Mouse (Mus musculus) retina, embryonic 14.5 days (tissue): Measurements from ENCODE around the gene Glrb.

ENCODE experiments used
- DNase-seq: peaks from one replicate; pipeline ENCODE4 v3.0.0-alpha.2; 2015; ENCODE audit warnings: low spot score

The Glrb gene

DNA sequence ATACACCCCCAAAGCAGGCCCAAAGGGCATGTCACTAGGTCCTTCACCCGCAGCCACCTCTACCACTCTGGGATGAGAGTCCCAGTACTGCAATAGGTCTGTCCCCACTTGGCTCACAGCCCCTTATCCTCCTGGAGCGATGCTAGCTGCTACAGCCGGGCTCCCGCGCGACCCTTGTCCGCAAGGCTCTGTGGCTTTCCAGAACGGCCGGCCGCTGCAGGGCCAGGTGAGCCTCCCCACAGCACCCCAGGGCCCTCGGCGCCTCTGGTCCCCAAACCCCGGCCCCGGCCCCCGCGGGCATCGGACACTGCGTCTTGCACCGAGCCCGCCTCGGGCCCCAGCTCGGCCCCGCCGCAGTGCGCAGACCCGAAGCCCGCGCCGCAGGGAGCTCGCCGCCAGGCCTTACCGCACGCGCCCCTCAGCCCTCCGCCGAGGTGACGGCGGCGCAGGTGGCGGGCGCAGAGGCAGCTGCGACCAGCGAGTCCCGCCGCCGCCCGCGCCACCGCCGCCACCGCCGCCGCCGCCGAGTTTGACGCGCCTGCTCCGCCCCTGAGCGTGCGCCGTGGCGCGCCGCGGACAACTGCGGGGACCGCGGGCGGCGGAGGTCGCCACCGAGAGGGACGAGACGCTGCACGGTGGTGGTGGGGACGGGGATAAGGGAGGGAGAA lies at the start of gene Glrb:
Gene Glrb (minus strand): TSS at position 550 of the 668 bp plus-strand sequence.
- peak; percentile 64 for DNase-seq

DNA sequence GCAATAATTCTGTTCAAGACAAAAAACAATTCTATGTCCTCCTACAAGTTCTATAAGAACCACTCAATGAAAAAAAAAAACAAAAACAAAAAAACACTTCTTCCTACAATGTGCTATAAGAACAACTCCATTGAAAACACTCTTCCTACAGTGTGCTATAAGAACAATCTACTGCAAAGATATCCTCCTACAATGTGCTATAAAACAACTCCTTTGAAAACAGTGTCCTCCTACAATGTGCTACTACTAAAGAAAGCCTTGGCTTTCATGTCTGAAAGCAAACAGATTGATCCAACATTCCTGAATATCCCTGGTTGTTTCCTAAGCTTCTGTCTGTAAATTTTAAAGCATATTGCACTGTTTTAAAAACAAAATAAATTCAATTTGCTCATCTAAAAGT lies 46.5 kb upstream of the Glrb start:
- no peak for DNase-seq

DNA sequence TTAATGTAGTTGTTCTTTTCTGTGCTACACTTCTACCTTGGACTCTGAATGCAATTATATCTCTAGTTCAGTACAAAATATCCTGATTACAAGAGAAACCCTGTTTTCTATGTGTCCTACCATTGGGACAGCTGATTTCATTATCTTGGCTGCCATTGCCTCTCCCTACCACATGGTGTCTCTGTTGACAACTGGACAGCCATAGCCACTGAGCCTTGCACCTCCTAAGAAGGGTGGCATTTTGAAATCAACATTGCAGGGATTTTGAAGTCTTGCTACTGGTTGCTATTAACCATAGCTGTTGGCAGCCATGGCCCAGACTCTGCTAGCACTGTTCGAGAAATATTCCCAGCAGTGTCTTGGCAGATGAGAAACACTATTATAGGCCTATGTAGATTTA lies 45.1 kb upstream of the Glrb start:
- DNase-seq = peak; percentile 75

DNA sequence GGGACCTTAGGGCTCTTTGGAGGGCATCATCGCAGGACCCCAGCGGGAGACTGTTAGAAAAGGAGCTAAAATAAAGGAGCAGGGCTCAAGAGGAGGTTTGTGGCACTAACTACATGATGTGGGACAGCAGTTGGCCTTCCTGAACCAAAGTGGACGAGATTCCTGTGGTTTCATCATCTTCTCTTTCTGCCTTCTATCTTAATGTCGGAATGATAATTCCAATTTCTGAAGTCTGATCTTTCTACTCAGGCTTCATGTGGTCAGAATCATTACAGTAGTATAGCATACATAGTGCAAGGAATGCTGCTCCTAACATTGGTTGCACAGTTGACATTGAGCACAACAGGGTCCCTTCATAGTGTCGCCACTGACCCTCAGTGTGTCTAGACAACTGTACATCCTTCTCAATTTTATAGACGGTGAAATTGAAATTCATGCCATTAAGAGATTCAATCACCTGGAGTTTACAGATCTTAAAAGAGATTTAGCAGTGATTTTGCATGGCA lies 372 bp upstream of the Glrb start:
- no peak for DNase-seq

DNA sequence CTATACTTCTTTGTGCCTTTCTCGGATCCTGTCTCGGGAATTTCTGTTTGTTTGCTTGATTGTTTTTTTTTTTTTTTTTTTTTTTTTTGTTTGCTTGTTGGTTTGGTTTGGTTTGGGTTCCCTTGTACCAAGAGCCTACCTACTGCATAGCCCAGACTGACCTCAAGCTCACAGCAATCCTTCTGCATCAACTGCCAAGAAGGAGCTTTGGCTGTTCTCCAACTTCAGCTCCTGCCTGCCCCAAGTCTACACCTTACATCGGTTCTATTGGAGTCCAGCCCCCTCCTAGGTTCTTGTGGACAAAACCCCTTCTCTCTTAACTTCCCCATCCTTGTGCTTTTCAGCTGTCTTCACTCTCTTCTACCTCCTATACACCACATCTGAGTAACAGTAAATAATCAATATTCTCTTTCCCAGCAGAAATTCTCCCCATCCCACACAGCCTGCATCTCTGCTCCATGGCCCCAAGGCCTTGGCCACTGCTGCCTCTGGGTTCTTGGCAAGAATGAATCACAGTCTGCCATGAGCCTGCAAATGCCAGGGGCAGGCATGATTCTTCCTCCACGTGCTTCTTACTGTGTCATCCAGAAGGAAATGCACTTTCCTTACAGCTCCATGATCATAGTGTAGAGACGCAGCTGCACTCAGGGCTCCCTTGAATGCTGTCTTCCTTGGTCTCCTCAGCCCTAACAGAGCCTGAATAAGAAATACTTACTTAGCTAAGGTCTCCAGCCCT lies 18.5 kb downstream of the Glrb start:
- no peak for DNase-seq

DNA sequence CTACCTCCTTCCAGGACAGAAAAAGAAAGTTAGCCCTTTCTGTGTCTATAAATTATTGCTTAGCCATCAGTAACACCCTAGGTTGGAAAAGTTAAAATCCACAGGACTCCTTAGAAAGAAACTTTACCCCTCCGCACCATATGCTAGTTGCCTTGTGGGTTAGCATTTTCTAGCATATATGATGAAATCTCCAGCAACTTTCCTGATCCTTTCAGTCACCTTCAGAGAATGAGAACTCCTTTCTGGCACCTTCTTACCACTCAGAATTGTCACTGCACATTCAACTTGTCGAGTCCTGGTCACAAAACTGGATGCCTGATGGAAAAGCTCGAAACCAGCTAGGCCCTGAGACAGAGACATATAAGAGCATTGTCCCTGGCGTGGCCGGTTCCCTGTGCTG lies 19.1 kb downstream of the Glrb start:
- no peak for DNase-seq

DNA sequence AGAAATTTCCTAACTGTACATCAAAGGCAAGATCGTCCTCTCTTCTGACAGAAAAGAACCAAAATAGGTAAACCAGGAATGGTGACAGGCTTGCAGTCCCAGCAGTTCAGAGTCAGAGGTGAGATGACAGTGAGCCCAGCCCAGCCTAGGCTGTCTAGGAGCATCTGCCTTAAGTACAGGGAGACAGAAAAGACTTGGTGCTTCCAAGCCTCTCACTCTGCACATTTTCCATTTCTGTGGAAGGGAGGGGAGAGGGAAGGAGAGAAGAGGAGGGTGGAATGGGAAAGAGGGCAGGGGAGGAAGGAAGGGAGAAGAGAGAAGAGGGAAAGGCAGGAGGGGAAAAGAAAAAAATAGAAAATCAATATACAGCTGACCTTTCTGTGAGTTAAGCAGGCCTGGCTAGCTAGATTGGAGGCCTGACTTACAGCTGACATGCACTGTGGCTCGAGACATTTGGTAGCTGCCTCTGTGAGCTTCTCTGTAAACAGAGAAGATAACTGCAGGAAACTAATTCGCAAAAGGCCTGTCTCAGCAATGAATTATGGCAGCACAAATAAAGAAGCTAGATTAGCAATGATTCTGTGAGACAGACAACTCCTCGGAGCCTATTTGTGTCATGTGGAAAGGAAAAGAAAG lies 20.3 kb downstream of the Glrb start:
- DNase-seq = no peak

DNA sequence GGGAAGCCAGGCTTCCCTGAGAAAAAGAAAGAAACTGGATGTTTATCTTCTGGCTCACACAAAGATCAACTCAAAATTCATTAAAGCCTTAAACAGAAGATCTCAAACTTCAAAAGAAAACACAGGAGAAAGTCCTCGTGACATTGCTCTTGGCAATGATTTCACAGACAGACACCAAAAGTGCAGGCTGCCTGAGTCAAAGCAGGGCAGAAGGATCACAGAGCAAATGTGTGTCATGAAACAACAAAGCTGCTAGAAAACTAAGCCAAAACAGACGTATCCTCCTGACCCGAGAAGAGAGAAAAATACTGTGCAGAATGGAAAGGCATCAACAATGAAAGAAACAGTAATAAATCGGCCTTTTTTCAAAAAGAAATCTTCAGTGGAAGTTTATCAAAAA lies 22.4 kb downstream of the Glrb start:
- no peak for DNase-seq

DNA sequence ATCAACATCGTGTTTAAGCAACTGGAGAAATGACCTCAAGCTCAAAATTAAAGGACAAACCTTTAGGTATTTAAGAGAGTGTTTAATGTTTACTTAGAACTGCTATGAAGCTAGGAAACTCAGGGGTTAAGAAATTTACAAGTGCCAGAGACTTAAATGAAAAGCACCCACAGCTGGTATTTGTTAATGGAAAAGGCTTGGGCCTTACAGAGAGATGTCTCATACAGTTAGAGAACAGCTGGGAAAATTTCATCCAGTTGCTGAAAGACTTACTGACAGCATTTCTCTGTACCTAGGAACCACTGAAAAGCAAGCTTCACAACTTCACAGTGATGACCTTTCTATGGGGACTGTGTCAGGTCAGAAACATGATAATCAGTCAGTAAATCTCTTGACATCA lies 28.3 kb downstream of the Glrb start:
- DNase-seq = no peak

DNA sequence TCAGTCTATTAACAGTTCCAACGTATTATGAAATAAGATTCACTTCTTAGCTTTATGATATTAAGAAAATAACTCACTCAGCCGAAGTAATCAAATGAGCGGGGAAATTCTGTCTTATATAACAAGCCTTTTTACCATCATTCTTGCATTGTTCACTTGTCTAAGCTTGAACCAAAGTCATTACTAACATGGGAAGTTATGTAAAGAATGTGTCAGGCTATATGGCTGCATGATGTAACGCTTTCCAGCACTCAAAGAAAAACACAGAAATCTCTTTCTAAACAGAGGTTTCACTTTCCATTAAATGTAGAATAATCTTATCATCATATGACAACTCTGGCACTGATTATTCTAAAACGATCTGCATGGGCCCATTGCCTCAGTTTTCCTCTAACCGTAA lies 29.9 kb downstream of the Glrb start:
- no peak for DNase-seq

DNA sequence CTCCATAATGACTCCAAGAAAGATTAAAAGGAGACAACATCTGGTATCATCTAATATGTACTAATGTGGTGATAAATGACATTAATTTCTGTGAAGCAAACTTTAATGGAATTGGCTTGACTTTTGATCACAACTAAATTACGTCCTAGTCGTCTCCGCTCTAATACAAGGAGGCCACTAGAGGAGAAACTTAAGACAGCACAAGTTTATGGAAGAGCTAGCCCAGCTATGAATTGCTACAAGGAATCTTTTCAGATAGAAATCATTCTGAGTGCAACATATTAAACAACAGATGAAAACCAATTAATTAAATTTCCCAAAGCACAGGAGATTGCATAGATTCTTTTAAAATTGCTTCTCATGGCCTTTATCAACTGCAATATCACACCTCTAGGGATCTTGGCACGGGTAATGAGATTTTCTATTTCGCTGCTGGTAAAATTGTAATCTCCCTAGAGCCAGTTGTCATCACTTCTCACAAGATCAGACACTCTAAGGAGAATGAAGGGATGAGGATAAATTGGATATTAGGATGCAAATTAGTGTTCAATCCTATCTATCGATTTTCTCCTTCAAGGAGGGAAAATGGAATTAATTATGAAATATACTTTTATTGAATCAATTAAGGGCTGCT lies 32.7 kb downstream of the Glrb start:
- no peak for DNase-seq

DNA sequence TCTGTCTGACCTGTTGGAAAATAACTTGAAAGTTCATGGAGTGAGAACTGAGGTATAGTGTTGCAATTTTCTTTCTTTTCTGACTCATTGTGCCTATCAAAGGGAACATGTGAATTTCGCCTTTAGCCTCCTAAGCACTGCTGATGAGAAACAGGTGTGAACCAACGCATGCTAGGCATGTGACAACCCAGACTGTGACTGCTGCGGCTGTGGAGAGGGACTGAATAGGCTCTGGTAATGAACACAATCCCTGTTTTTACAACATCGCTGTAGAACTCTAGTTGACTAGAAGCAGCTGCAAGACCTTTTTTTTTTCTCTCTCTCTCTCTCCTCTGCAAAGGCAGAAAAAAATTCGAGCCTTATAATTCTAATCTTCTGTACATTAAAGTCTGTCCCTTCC lies 34.9 kb downstream of the Glrb start:
- DNase-seq = no peak

DNA sequence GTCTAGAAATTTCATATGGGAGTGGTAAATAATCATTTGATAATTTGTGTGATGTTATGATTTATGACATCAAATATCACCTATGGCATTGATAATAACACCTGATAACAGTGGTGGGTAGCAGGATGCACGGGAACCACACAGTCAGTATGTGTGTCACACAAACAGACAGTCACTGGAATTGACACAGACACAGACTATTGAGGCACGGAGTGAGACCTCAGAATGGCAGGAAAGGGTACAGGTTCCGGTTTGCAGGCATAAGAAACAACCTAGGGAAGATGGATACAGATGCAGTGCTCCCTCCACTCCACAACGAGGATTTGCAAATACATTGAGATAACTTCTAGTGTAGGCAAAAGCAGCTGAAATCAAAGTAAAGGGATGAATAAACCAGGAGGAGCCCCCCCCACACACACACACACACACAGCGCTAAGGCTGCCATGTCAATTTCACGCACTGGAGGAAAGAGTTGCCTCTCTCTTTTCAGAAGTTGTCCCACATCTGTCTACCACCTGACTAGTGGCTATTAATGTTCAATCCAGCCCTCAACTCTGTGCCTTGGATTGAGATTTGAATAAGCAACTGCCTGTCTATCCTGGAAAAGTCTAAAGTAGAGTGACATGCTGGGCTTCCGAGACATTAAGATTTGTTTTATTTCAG lies 38.6 kb downstream of the Glrb start:
- DNase-seq = no peak

DNA sequence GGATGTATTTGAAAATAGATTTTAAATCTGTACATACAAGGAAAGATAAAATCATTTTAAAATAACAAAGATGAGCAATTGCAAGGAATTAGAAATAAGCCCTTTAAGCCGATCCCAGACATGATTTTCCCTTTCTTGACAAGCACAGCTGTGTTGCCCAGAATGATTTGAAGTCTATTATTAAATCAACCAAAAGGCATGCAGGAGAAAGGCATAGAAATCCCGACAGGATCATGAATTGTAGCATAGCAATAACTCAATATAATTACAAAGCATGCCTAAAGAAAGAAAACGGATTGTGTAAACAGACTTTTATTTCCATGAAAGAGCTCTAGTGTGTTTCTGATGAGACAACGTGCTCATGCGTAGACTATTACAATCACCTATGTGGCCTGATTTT lies 39.4 kb downstream of the Glrb start:
- DNase-seq = no peak

DNA sequence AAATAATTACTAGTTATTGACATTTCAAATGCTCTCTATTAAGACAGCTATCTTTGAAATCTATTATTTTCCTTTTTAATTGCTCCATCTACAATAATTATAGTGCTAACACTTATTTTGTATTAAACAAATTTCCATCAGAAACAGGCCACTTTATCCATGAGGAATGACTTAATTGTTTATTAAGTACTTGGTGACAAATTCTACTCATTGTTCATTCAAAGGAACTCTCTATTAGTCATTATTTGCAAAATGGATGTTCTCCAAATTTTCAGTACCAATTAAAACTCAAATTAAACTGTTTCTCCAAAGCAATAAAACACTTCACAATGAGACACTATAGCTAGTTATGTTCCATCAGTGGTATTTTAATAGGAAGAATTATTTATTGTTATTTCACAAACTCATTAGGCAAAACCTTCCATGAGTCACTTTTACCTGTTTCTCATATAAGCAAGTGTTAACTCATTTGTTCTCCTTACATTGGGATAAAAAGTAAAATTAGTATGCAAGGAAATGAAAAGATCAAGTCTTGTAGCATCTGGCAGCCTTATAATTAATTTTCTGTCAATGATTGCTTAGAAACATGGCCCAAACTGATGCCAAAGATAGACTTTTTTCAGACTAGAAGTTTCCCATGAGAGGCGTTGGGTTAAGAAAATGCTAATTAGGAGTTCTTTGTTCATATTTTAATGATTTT lies 41.8 kb downstream of the Glrb start:
- no peak for DNase-seq

DNA sequence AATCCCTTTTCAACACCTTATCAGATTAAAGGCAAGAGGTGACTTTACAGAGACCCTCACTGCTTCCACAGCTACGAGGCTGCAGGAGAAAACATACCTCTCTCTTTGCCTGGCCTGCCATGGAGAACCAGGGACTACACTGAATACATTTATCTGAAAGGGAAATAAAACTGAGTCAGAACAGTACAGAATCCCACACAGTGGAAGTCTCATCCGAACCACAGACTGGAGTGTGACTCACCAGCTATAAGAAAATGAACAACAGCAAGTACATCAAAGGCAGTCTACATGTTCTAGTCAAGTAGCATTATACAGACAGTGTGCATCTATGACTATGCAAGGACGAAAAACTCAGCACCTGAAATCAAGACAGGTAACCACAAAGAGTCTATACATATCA lies 46.1 kb downstream of the Glrb start:
- DNase-seq = no peak

DNA sequence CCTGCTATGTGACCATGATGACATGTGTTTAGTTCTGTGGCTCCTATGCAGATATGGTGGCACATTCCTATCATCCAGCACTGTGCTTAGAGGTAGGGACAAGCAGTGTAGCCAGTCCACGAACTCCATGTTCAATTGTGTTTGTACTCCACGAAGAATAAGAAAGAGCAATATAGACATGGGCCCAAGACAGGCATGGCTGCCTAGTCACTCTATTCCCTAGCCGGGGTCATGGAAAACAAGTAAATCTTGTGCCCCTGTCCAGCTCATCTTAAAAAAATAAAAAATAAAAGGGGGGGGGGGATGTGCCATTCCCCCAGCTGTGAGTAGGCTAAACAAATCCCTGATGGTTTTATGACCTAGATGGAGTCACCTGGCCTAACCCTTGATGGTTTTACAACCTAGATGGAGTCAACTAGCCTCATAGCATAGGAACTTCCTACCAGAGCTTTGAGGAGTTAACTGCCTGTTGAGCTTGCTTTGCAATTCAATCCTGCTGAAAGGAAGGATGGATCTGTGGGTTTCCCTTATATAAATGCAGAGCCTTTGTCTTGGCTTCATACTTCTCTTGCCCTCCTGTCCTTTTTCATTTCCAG lies 60.5 kb downstream of the Glrb start:
- no peak for DNase-seq

DNA sequence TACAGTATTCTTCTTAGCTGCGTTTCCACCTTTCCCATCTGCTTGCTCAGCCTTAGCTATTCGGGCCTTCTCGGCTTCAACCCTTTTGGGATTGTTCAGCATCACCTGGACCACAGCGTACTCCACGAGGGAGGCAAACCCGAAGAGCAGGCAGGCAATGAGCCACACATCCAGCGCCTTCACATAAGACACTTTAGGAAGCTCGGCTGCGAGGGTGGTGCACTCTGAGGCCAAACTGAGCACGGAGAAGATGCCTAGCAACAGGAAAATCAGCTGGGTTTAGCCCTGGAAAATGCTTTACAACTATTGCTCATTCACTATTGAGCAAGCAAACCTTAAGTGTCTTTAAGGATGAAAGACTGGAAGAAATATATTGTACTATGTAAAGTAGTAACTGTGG lies 62.5 kb downstream of the Glrb start:
- DNase-seq = no peak

DNA sequence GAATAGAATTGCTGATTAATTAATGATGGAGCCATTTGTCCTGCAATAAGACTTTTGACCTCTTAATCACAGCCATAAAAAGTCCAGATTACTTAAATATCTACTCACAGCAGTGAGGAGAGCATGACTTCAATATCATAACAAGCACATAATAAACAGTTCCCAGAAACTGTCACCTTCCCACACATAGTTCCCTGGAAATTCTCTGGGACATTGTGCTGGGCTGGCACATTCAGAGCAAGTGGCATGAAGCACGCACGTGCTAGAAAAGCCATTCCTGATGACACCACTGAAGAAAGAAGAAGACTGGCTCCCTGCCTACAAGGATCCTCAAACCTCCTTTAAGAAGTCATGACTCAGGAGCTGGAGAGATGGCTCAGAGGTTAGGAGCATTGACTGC lies 67.8 kb downstream of the Glrb start:
- DNase-seq = no peak

DNA sequence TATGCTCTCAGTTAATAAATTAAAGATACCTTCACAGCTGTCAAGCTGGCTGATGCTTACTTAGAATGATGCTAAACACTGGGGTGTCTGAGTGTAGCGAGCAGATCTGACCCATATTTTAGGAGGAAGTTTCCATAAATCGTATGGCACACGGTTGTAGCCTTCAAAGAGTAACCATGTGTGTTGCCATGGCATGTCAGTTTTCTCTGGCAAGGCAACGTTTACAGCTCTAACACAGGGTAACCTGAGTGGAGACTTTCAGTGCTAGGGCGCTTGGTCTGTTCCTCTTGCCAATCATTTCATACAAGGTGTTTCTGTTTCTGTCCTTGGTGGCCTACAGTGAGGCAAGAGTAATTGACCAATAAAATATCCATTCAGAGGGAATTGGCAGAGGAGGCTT lies 73.6 kb downstream of the Glrb start:
- DNase-seq = no peak

DNA sequence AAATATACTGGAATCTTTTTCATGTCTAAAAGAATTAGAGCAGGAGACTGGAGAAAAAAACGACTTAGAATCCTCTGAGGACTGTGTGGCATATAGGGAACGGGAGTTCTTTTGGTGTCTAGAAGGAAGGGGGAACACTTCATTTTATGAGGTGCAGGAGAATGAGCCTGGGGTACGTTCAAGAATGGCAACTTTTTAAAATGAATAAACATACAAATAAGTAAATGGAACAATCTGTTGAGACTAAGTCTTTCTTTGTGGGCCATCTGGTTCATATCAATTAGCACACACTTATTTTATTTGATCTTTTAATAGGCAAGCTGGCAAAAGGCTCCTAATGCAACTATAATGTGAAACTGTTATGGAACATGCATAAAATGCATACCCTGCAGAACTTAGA lies 75.9 kb downstream of the Glrb start:
- no peak for DNase-seq
